Mouse (Mus musculus): ENCODE measurements at regions not wholly inside any gene's neighbourhood (a gene's known extent, or its start where the extent isn't known, plus 50 kb on each side); places are given as distances from the start of the nearest gene placed in this dataset.

GRCm38 (mm10) chr9:46751981-46752380 is 246.6 kb upstream of the Gm4791 start:
- TF ChIP-seq CTCF (IDR thresholded peaks at IDR 0.05; ENCODE audit: borderline replicate concordance, control insufficient read depth, extremely low read depth, insufficient read depth, low read length, poor library complexity) (no peak), POLR2A (IDR thresholded peaks at IDR 0.05; ENCODE audit: control insufficient read depth, extremely low read depth, insufficient read depth, low read length, poor library complexity) (no peak)
- Histone ChIP-seq H3K4me1 (replicated peaks; ENCODE audit: control insufficient read depth, insufficient read depth, low read length) (no peaks in the 10 kb centered on the region), H3K27me3 (ENCODE audit: control insufficient read depth, insufficient read depth, low read length) (no peaks in the 10 kb centered on the region), H3K36me3 (ENCODE audit: control insufficient read depth, insufficient read depth, low read length) (no peaks in the 10 kb centered on the region), H3K27ac (ENCODE audit: control insufficient read depth, insufficient read depth, low read length) (no peak overlapping the region), H3K4me3 (ENCODE audit: control insufficient read depth, insufficient read depth, low read length) (no peak overlapping the region)
- WGBS, result 64% methylated on average over 5 of the region's 5 CpGs
- no peak for DNase-seq

GRCm38 (mm10) chr9:46749441-46749840 is 249.1 kb upstream of the Gm4791 start:
- no peak for DNase-seq
- Histone ChIP-seq H3K27ac (ENCODE audit: control insufficient read depth, insufficient read depth, low read length) (no peak overlapping the region), H3K27me3 (ENCODE audit: control insufficient read depth, insufficient read depth, low read length) (no peaks in the 10 kb centered on the region), H3K36me3 (ENCODE audit: control insufficient read depth, insufficient read depth, low read length) (no peaks in the 10 kb centered on the region), H3K4me3 (ENCODE audit: control insufficient read depth, insufficient read depth, low read length) (no peak overlapping the region), H3K4me1 (replicated peaks; ENCODE audit: control insufficient read depth, insufficient read depth, low read length) (no peaks in the 10 kb centered on the region)
- 81% methylated on average over 6 of the region's 6 CpGs for WGBS
- no peak for TF ChIP-seq POLR2A (IDR thresholded peaks at IDR 0.05; ENCODE audit: control insufficient read depth, extremely low read depth, insufficient read depth, low read length, poor library complexity)
- no peak for TF ChIP-seq CTCF (IDR thresholded peaks at IDR 0.05; ENCODE audit: borderline replicate concordance, control insufficient read depth, extremely low read depth, insufficient read depth, low read length, poor library complexity)

- H3K4me1 ChIP-seq (replicated peaks; ENCODE audit: control insufficient read depth, insufficient read depth, low read length), result no peaks in the 10 kb centered on the region
- no peaks in the 10 kb centered on the region for H3K27me3 ChIP-seq (ENCODE audit: control insufficient read depth, insufficient read depth, low read length)
- H3K4me3 ChIP-seq (ENCODE audit: control insufficient read depth, insufficient read depth, low read length), result no peak overlapping the region
- TF ChIP-seq POLR2A (IDR thresholded peaks at IDR 0.05; ENCODE audit: control insufficient read depth, extremely low read depth, insufficient read depth, low read length, poor library complexity) (no peak), CTCF (IDR thresholded peaks at IDR 0.05; ENCODE audit: borderline replicate concordance, control insufficient read depth, extremely low read depth, insufficient read depth, low read length, poor library complexity) (no peak)
- DNase-seq, result no peak
- WGBS, result 86% methylated on average over 3 of the region's 3 CpGs
- H3K27ac ChIP-seq (ENCODE audit: control insufficient read depth, insufficient read depth, low read length), result no peak overlapping the region
- H3K36me3 ChIP-seq (ENCODE audit: control insufficient read depth, insufficient read depth, low read length), result no peaks in the 10 kb centered on the region
Observed at GRCm38 (mm10) chr9:46746266-46746665, 252.3 kb upstream of the Gm4791 start.

- DNase-seq, result no peak
- no peaks in the 10 kb centered on the region for H3K4me1 ChIP-seq (replicated peaks; ENCODE audit: control insufficient read depth, insufficient read depth, low read length)
- TF ChIP-seq CTCF (IDR thresholded peaks at IDR 0.05; ENCODE audit: borderline replicate concordance, control insufficient read depth, extremely low read depth, insufficient read depth, low read length, poor library complexity), result no peak
- H3K36me3 ChIP-seq (ENCODE audit: control insufficient read depth, insufficient read depth, low read length), result no peaks in the 10 kb centered on the region
- no peaks in the 10 kb centered on the region for H3K27me3 ChIP-seq (ENCODE audit: control insufficient read depth, insufficient read depth, low read length)
- no peak overlapping the region for H3K27ac ChIP-seq (ENCODE audit: control insufficient read depth, insufficient read depth, low read length)
- H3K4me3 ChIP-seq (ENCODE audit: control insufficient read depth, insufficient read depth, low read length), result no peak overlapping the region
- 88% methylated on average over 4 of the region's 4 CpGs for WGBS
Observed at GRCm38 (mm10) chr9:46740496-46740895, 258.0 kb upstream of the Gm4791 start.

GRCm38 (mm10) chr9:46739341-46739740 is 259.2 kb upstream of the Gm4791 start:
- 46% methylated on average over 3 of the region's 3 CpGs for WGBS

GRCm38 (mm10) chr9:46738634-46739033 is 259.9 kb upstream of the Gm4791 start:
- TF ChIP-seq CTCF (IDR thresholded peaks at IDR 0.05; ENCODE audit: borderline replicate concordance, control insufficient read depth, extremely low read depth, insufficient read depth, low read length, poor library complexity), result no peak
- no peak for TF ChIP-seq POLR2A (IDR thresholded peaks at IDR 0.05; ENCODE audit: control insufficient read depth, extremely low read depth, insufficient read depth, low read length, poor library complexity)
- no peak overlapping the region for H3K27ac ChIP-seq (ENCODE audit: control insufficient read depth, insufficient read depth, low read length)

More at GRCm38 (mm10) chr9:46739341-46739740, 259.2 kb upstream of the Gm4791 start:
- Histone ChIP-seq H3K27me3 (ENCODE audit: control insufficient read depth, insufficient read depth, low read length) (no peaks in the 10 kb centered on the region), H3K4me3 (ENCODE audit: control insufficient read depth, insufficient read depth, low read length) (no peak overlapping the region), H3K4me1 (replicated peaks; ENCODE audit: control insufficient read depth, insufficient read depth, low read length) (no peaks in the 10 kb centered on the region), H3K36me3 (ENCODE audit: control insufficient read depth, insufficient read depth, low read length) (no peaks in the 10 kb centered on the region), H3K27ac (ENCODE audit: control insufficient read depth, insufficient read depth, low read length) (no peak overlapping the region)
- DNase-seq, result no peak
- no peak for TF ChIP-seq CTCF (IDR thresholded peaks at IDR 0.05; ENCODE audit: borderline replicate concordance, control insufficient read depth, extremely low read depth, insufficient read depth, low read length, poor library complexity)
- no peak for TF ChIP-seq POLR2A (IDR thresholded peaks at IDR 0.05; ENCODE audit: control insufficient read depth, extremely low read depth, insufficient read depth, low read length, poor library complexity)

GRCm38 (mm10) chr9:46738056-46738455 is 260.5 kb upstream of the Gm4791 start:
- Histone ChIP-seq H3K27me3 (ENCODE audit: control insufficient read depth, insufficient read depth, low read length) (no peaks in the 10 kb centered on the region), H3K27ac (ENCODE audit: control insufficient read depth, insufficient read depth, low read length) (no peak overlapping the region), H3K4me1 (replicated peaks; ENCODE audit: control insufficient read depth, insufficient read depth, low read length) (no peaks in the 10 kb centered on the region), H3K4me3 (ENCODE audit: control insufficient read depth, insufficient read depth, low read length) (no peak overlapping the region), H3K36me3 (ENCODE audit: control insufficient read depth, insufficient read depth, low read length) (no peaks in the 10 kb centered on the region)
- TF ChIP-seq POLR2A (IDR thresholded peaks at IDR 0.05; ENCODE audit: control insufficient read depth, extremely low read depth, insufficient read depth, low read length, poor library complexity) (no peak), CTCF (IDR thresholded peaks at IDR 0.05; ENCODE audit: borderline replicate concordance, control insufficient read depth, extremely low read depth, insufficient read depth, low read length, poor library complexity) (no peak)
- 81% methylated on average over 4 of the region's 4 CpGs for WGBS
- no peak for DNase-seq

More at GRCm38 (mm10) chr9:46738634-46739033, 259.9 kb upstream of the Gm4791 start:
- WGBS, result 74% methylated on average over 3 of the region's 3 CpGs
- DNase-seq, result no peak
- Histone ChIP-seq H3K4me1 (replicated peaks; ENCODE audit: control insufficient read depth, insufficient read depth, low read length) (no peaks in the 10 kb centered on the region), H3K36me3 (ENCODE audit: control insufficient read depth, insufficient read depth, low read length) (no peaks in the 10 kb centered on the region), H3K27me3 (ENCODE audit: control insufficient read depth, insufficient read depth, low read length) (no peaks in the 10 kb centered on the region), H3K4me3 (ENCODE audit: control insufficient read depth, insufficient read depth, low read length) (no peak overlapping the region)

Data from thymus, adult 2 months (tissue).